Mouse (Mus musculus): ENCODE results near the gene Tgm7. TPM values are rescaled to one million over a fixed set of nuclear protein-coding genes. Genes with fewer than 3 reads are reported as not detected.

Gene Tgm7
- total RNA-seq (2014; rRNA removed), result 0.09 TPM in 1 of 2 replicates, not detected in the other
- polyA plus RNA-seq (2012; rRNA removed), result 0.05 TPM in 1 of 2 replicates, not detected in the other

GRCm38 (mm10) chr2:121109695-121110094, at the start of gene Tgm7:
Tgm7 (minus strand) TSS chr2:121109795.
- H3K36me3 ChIP-seq (ENCODE audit: control insufficient read depth, insufficient read depth, low read length), result no peaks in the 10 kb centered on the region
- no peak within 1 kb of the TSS for H3K27ac ChIP-seq (replicated peaks; ENCODE audit: insufficient read depth, low read depth, low read length)
- H3K4me1 ChIP-seq (ENCODE audit: control insufficient read depth, insufficient read depth, low read length), result no peaks in the 10 kb centered on the region
- no peaks in the 10 kb centered on the region for H3K79me2 ChIP-seq (ENCODE audit: control insufficient read depth, insufficient read depth, low read length)
- no peak within 1 kb of the TSS for H3K9ac ChIP-seq (ENCODE audit: low read depth, low read length)
- TF ChIP-seq CTCF (IDR thresholded peaks at IDR 0.05; ENCODE audit: low read depth, low read length) (no peak), POLR2A (IDR thresholded peaks at IDR 0.05; ENCODE audit: extremely low read depth, insufficient read depth, low read length) (no peak)
- DNase-seq (ENCODE audit: extremely low read depth, low read depth, low spot score), result no peak
- no peaks in the 10 kb centered on the region for H3K27me3 ChIP-seq (ENCODE audit: control insufficient read depth, insufficient read depth, low read length)
- no peak within 1 kb of the TSS for H3K4me3 ChIP-seq (ENCODE audit: insufficient read depth, low read depth, low read length)
- WGBS, result 88% methylated on average over 4 of the region's 4 CpGs

- peaks cover 57% of the 10 kb centered on the region for H3K36me3 ChIP-seq (ENCODE audit: control insufficient read depth, insufficient read depth, low read length)
- no peak for DNase-seq (ENCODE audit: extremely low read depth, low read depth, low spot score)
- H3K4me1 ChIP-seq (ENCODE audit: control insufficient read depth, insufficient read depth, low read length), result no peaks in the 10 kb centered on the region
- no peak overlapping the region for H3K27ac ChIP-seq (replicated peaks; ENCODE audit: insufficient read depth, low read depth, low read length)
- 92% methylated on average over 3 of the region's 3 CpGs for WGBS
- H3K27me3 ChIP-seq (ENCODE audit: control insufficient read depth, insufficient read depth, low read length), result no peaks in the 10 kb centered on the region
- H3K4me3 ChIP-seq (ENCODE audit: insufficient read depth, low read depth, low read length), result no peak overlapping the region
- TF ChIP-seq CTCF (IDR thresholded peaks at IDR 0.05; ENCODE audit: low read depth, low read length) (peak; percentile 36; the same call in 1 of the 2 replicates), POLR2A (IDR thresholded peaks at IDR 0.05; ENCODE audit: extremely low read depth, insufficient read depth, low read length) (no peak)
- no peak overlapping the region for H3K9ac ChIP-seq (ENCODE audit: low read depth, low read length)
- H3K79me2 ChIP-seq (ENCODE audit: control insufficient read depth, insufficient read depth, low read length), result no peaks in the 10 kb centered on the region
Measured at GRCm38 (mm10) chr2:121153100-121153499, 43.5 kb upstream of the Tgm7 start.

- DNase-seq (ENCODE audit: extremely low read depth, low read depth, low spot score), result no peak
- H3K9ac ChIP-seq (ENCODE audit: low read depth, low read length), result no peak overlapping the region
- peaks cover 60% of the 10 kb centered on the region for H3K36me3 ChIP-seq (ENCODE audit: control insufficient read depth, insufficient read depth, low read length)
- H3K27ac ChIP-seq (replicated peaks; ENCODE audit: insufficient read depth, low read depth, low read length), result no peak overlapping the region
- WGBS, result 90% methylated on average over 5 of the region's 5 CpGs
- no peaks in the 10 kb centered on the region for H3K4me1 ChIP-seq (ENCODE audit: control insufficient read depth, insufficient read depth, low read length)
- no peaks in the 10 kb centered on the region for H3K27me3 ChIP-seq (ENCODE audit: control insufficient read depth, insufficient read depth, low read length)
- H3K79me2 ChIP-seq (ENCODE audit: control insufficient read depth, insufficient read depth, low read length), result no peaks in the 10 kb centered on the region
- TF ChIP-seq POLR2A (IDR thresholded peaks at IDR 0.05; ENCODE audit: extremely low read depth, insufficient read depth, low read length) (no peak), CTCF (IDR thresholded peaks at IDR 0.05; ENCODE audit: low read depth, low read length) (no peak)
- no peak overlapping the region for H3K4me3 ChIP-seq (ENCODE audit: insufficient read depth, low read depth, low read length)
Measured at GRCm38 (mm10) chr2:121149679-121150078, 40.1 kb upstream of the Tgm7 start.

- no peak overlapping the region for H3K9ac ChIP-seq (ENCODE audit: low read depth, low read length)
- TF ChIP-seq CTCF (IDR thresholded peaks at IDR 0.05; ENCODE audit: low read depth, low read length), result no peak
- no peak for DNase-seq (ENCODE audit: extremely low read depth, low read depth, low spot score)
Measured at GRCm38 (mm10) chr2:121142415-121142814, 32.8 kb upstream of the Tgm7 start.

GRCm38 (mm10) chr2:121141216-121142035, 31.8 kb upstream of the Tgm7 start:
- 71% methylated on average over 16 of the region's 16 CpGs for WGBS
- Histone ChIP-seq H3K36me3 (ENCODE audit: control insufficient read depth, insufficient read depth, low read length) (peaks cover 19% of the 10 kb centered on the region), H3K4me3 (ENCODE audit: insufficient read depth, low read depth, low read length) (peak overlapping the region; percentile 46; the same call in 1 of the 2 replicates), H3K4me1 (ENCODE audit: control insufficient read depth, insufficient read depth, low read length) (peaks cover 10% of the 10 kb centered on the region), H3K27ac (replicated peaks; ENCODE audit: insufficient read depth, low read depth, low read length) (no peak overlapping the region), H3K27me3 (ENCODE audit: control insufficient read depth, insufficient read depth, low read length) (no peaks in the 10 kb centered on the region), H3K79me2 (ENCODE audit: control insufficient read depth, insufficient read depth, low read length) (peaks cover 7% of the 10 kb centered on the region; the same call in 1 of the 2 replicates), H3K9ac (ENCODE audit: low read depth, low read length) (no peak overlapping the region)
- TF ChIP-seq CTCF (IDR thresholded peaks at IDR 0.05; ENCODE audit: low read depth, low read length), result no peak
- no peak for TF ChIP-seq POLR2A (IDR thresholded peaks at IDR 0.05; ENCODE audit: extremely low read depth, insufficient read depth, low read length)
- DNase-seq (ENCODE audit: extremely low read depth, low read depth, low spot score), result no peak

More at GRCm38 (mm10) chr2:121142415-121142814, 32.8 kb upstream of the Tgm7 start:
- 79% methylated on average over 2 of the region's 2 CpGs for WGBS
- Histone ChIP-seq H3K27ac (replicated peaks; ENCODE audit: insufficient read depth, low read depth, low read length) (no peak overlapping the region), H3K27me3 (ENCODE audit: control insufficient read depth, insufficient read depth, low read length) (no peaks in the 10 kb centered on the region), H3K36me3 (ENCODE audit: control insufficient read depth, insufficient read depth, low read length) (peaks cover 27% of the 10 kb centered on the region), H3K4me1 (ENCODE audit: control insufficient read depth, insufficient read depth, low read length) (peaks cover 10% of the 10 kb centered on the region), H3K4me3 (ENCODE audit: insufficient read depth, low read depth, low read length) (no peak overlapping the region), H3K79me2 (ENCODE audit: control insufficient read depth, insufficient read depth, low read length) (peaks cover 4% of the 10 kb centered on the region; the same call in 1 of the 2 replicates)

Measured in liver, adult 2 months (tissue).